Mouse (Mus musculus): Measurements from ENCODE around the gene Il17rd.

GRCm38 (mm10) chr14:27050043-27050442, 11.3 kb downstream of the Il17rd start:
- TF ChIP-seq EP300 (IDR thresholded peaks at IDR 0.05; ENCODE audit: low read depth) (no peak), CTCF (IDR thresholded peaks at IDR 0.05; ENCODE audit: low read depth) (no peak)

Measured in liver, postnatal 0 days (tissue).